Mouse (Mus musculus) ES-Bruce4 (cell line): ENCODE results near the gene Cd27.

ENCODE experiments used
- CTCF ChIP-seq: IDR thresholded peaks from one replicate; pipeline ENCODE4 v1.8.1; 2011; ENCODE audit warnings: low read depth, low read length
- EP300 ChIP-seq: IDR thresholded peaks from 2 replicates; pipeline ENCODE4 v1.6.1; 2011; ENCODE audit warnings: low read depth, low read length; ENCODE audit not compliant: insufficient read depth
- POLR2A ChIP-seq: IDR thresholded peaks from one replicate; pipeline ENCODE4 v1.8.1; 2011; ENCODE audit warnings: low read length; ENCODE audit not compliant: insufficient read depth

DNA sequence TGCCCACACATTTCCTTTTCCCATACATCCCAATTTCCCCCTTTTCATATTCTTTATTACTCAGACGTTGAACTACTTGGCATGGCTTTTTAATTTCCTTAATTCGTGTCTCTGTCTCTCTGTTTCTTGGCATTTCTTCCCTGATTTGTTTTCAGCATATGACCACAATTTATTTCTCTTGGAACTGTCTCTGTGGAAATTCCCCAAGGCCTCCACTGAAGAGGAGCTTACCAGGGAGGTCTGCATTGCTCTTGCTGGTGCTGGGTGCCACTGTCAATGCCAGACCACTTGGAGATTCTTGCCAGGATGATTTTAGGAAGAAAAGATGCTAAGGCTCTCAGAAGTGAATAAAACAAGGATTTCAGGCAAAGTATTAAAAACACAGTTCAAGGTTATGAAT, 24.2 kb downstream of the Cd27 start:
- TF ChIP-seq EP300 = no peak
- no peak for TF ChIP-seq CTCF
- TF ChIP-seq POLR2A = no peak
